Mouse (Mus musculus) adrenal gland, postnatal 10 days (tissue): ENCODE results near the gene Mfrp. TPM values are rescaled to one million over a fixed set of nuclear protein-coding genes. Genes with fewer than 3 reads are reported as not detected.
"Not testable (repeated sequence)": the region's sequence is repeated elsewhere in the genome, so short reads cannot be mapped to it uniquely, and the experiment has no call there.

Experiments used
- DNase-seq: peaks from one replicate; pipeline ENCODE4 v3.0.0; 2021; ENCODE audit warnings: mixed read lengths
- total RNA-seq, 2 experiments: library from RNA; stranded (reverse); gene quantifications; 2 replicates each; pipeline ENCODE4 v1.2.3; 2021

The Mfrp gene
- total RNA-seq, 2 experiments from 2014 or later = 0.30 TPM; not detected in 1

DNA sequence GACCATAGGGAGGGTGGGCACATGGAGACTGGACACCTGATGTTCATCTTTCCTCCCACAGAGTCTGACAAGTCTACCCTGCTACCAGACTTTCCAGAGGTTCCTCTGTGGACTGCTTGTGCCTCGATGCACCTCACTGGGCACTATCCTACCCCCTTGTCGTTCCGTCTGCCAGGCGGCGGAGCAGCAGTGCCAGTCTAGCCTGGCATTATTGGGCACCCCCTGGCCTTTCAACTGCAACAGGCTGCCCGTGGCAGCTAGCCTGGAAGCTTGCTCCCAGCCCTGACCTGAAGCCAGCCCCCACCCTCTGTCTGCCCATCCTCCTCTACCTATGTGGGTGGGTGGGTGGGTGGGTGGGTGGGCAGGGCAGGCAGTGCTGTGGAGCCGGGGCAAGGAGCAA is 4.7 kb downstream of the Mfrp start:
- DNase-seq = no peak

DNA sequence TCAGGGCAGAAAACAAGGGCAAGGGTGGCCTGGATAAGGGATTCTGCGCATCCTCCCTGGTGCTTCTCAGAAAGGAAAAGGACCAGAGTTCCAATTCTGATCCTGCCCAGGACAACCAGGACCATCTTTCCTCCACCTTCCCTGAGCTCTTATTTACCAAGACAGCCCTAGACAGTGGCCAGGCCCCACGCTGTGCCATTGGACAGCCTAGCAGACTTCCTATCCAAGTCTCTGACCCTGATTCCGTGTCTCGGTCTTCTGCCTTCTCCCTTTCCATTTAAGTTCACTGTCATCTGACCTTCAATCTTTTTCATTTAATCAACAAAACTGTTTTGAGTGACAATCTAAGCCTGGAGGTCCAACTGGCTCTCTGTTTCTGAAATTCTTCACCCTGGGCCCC is 5.1 kb downstream of the Mfrp start:
- DNase-seq = no peak

DNA sequence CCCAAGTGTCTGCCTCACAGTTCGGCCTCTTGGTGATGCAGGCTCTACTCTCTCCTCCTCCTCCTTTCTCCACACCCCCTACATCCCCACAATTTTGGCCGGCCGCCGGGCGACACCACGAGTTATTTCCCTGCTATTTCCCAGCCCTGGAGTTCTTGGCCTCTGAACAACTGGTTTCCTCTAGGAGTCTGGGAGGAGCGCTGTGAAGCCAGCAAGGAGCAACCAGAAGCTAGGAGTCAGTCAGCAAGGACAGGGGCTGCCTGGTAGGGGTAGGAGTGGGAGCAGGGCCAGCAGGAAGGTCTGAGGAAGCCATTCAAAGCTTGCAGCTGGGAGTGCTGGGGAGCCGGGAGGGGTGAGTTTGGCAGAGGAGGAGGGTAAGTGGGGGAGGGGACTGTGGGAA is 5.6 kb downstream of the Mfrp start, which contains the start of gene C1qtnf5:
Gene C1qtnf5 (plus strand): TSS at position 136 of the 400 bp plus-strand sequence.
- peak; percentile 84 for DNase-seq

DNA sequence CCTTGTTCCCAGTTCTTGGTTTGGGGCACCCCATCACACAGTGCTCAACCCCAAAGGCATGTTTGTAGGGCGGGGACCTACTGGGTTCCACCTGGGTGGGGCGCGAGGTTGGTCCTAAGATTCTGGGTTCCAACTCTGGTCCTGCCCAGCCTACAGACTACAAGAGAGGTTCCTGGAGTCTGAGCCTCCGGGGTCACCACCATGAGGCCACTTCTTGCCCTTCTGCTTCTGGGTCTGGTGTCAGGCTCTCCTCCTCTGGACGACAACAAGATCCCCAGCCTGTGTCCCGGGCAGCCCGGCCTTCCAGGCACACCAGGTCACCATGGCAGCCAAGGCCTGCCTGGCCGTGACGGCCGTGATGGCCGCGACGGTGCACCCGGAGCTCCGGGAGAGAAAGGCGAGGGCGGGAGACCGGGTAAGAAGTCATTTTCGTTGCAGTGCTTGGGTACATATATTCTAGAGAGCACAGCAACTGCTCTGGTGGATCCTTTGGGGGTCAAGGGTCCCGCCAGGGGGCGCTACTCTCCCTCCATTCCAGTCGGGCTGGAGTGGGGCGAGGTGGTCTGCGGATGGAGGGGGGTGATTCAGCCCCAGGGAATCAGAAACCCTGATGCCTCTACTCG is 6.1 kb downstream of the Mfrp start:
- peak; percentile 77 for DNase-seq

DNA sequence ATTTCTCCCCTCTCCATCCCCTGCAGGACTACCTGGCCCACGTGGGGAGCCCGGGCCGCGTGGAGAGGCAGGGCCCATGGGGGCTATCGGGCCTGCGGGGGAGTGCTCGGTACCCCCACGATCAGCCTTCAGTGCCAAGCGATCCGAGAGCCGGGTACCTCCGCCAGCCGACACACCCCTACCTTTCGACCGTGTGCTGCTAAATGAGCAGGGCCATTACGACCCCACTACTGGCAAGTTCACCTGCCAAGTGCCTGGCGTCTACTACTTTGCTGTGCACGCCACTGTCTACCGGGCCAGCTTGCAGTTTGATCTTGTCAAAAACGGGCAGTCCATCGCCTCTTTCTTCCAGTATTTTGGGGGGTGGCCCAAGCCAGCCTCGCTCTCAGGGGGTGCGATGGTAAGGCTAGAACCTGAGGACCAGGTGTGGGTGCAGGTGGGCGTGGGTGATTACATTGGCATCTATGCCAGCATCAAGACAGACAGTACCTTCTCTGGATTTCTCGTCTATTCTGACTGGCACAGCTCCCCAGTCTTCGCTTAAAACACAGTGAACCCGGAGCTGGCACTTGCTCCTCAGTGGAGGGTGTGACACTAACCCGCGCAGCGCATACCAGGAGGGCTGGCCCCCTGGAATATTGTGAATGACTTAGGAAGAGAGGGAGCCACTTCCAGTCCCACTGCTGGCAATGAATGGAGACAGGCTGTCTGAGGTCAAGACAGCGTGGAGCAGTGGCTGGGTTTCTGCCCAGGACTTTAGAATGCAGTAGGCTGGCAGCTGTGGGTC is 6.9 kb downstream of the Mfrp start:
- no peak for DNase-seq

DNA sequence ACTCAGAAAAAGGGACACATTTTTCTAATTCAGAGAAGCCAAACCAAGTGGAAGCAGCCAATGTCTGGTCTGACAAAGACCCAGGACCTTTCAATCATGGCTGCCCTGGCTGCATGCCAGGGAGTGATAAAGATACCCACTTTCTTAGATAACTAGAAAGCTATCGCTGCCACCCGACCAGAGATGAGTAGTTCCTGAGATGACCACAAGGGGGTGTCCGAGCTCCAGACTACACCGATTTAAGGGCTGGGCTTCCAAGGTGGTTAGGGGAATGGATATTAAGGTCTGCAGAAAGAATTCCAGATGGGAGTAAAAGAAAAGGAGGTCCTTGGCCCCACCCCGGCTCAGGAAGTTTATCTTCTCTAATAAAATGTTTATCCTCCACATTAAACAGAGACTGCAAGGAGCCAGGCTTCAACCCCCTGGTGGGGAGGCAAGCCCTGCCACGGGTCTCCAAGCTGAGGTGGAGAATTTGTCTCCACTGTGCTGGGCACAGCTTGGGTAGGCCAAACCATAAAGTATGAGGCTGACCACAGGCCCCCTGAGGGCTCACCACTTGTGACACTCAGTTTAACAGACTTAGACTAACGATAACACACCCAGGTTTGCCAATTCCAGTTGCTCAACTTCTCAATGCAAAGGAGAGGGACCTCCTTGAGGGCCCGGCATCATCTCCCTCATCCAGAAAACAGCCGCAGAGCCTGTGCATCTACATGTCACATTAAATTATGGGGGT is 8.0 kb downstream of the Mfrp start:
- DNase-seq = peak; percentile 87

DNA sequence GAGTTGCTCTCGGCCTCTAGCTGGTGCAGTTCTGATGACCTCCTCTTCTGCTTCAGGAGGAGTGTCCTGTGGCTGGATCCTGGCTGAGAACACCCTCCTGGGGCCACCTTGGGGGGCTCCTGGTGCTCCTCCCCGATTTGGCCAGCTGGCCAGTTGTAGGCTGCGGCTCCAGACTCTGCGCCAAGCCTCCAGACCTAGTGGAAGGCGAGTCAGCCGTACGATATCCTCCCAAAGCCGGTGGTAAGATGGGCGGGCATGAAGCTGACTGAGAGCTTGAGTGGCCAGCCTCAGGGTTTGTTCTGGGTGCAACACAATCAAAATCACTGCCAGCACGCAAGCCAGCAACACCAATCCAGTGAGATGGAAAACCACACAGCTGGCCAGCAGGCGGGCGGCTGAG is 10.4 kb downstream of the Mfrp start:
- DNase-seq = not testable (repeated sequence)

DNA sequence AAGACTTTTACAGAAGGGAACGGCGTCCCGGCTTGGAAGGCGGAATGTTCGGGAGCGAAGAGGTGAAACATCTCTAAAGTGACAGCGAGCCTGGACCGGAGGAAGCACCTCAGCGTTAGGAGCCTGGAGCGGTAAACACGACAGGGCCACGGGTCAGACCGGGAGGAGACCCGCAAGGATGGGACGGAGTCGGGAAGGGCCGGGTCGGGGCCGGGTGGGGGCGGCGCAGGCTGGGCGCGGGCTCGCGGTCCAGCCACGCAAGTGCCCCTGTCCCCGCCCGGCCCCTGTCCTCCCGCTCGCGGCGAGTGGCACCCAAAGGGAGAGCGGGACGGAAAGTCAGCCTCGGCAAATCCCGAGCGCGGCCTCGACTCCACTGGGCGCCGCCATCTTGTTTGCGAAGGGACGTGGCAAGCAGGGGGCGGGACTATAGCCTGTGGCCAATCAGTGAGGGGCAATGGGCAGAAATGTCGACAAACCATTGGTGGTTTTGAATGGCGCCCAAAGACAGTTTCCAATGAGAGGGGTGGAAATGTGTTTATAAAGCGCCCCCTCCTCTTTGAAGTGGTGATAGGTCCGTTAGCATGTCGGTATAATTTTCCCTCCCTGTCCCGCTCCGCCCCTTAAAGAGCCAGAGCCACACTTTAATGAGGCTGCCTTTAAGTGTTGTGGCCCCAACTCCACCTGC is 11.7 kb downstream of the Mfrp start, which contains the start of the genes Gm49380 and Rnf26:
Gene Gm49380 (minus strand): TSS at position 396 of the 685 bp plus-strand sequence.
Gene Rnf26 (minus strand): TSS at position 413 of the 685 bp plus-strand sequence.
- peak; percentile 96 for DNase-seq

DNA sequence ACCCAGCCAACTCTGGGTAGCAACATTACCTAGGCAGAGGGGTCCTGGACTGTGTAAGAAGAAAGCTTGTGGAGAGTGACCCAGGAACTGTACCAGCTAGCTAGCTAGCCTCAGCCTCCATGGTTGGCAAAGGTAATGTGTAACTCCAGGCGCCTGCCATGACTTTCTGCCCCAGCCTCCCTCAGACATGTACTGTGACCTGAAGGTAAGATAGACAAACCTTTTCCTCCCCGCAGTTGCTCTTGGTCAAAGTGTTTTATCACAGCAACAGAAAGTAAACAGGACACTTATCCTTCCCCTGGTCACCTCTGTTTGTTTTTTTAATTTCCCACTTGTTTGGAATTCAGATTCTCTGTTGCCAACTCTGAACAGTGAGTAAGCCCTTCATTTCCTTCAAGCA is 12.9 kb downstream of the Mfrp start:
- no peak for DNase-seq

DNA sequence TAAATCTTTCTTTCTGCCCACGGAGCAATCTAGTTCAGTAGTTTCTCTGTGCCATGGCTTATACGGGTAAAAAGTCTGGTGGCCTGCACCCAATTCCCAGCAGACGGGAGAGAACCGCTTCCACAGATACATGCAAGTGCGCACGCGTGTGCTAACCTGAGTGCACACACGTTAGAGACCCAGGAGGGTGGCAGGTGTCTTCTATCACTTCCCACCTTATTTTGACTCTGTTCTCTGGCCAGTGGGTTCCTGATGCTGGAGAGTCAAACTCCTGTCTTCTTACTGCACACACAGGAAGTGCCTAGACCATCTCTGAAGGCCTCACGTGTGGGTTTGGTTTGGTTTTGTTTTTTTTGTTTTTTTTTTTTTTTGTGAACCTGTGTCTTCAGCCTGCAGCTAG is 14.1 kb downstream of the Mfrp start:
- DNase-seq = no peak

DNA sequence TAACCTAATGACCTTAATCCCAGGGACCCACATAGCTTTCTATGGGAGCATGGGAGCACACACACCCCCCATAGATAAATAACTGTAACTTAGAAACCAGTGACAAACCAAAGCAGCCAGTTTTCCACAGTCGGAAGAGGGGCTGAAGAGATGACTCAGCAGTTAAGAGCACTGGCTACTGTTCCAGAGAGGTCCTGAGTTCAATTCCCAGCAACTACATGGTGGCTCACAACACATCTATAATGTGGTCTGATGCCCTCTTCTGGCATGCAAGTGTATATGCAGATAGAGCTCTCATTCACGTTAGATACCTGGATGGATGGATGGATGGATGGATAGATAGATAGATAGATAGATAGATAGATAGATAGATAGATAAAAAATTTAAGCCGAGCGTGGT is 14.7 kb downstream of the Mfrp start:
- DNase-seq = no peak

DNA sequence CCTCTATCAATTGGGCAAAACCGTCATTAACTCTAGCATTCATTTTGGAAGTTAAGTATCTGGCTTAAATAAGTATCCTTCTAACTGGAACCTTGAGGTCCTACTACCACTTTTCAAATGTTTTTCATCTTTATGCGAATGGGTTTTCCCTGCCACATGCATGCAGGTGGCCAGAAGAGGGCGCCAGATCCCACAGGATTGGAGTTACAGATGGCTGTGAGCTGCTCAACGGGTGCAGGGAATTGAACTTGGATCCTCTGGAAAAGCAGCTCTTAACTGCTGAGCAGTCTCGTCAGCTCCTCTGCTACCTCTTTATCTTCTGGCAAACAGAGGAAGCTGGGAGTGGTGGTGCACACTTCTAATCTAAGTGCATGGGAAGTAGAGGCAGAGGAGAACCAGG is 17.5 kb downstream of the Mfrp start:
- DNase-seq = peak; percentile 70

DNA sequence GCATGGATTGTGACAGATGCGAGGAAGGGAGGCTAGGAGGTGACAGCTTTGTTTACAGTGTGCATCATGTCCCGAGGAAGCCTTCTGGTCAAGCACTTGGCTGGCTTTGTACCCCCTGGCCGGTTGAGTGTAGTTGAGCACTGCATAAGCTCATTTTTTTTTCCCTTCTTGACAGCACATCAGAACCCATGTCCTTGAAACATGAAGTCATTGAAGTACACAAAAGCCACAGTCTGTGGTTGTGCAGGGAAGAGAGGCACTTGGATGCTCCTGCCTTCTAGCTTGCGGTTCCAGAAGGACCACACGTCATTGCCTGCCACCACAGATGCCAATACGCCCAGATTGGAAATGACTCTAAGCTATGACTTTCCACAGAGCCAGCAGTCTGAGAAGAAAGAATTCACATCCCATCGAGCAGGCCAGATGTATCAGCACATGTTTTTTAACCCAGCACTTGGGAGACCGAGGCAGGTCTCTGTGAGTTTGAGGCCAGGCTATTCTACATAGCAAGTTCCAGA is 18.5 kb downstream of the Mfrp start:
- DNase-seq = no peak

DNA sequence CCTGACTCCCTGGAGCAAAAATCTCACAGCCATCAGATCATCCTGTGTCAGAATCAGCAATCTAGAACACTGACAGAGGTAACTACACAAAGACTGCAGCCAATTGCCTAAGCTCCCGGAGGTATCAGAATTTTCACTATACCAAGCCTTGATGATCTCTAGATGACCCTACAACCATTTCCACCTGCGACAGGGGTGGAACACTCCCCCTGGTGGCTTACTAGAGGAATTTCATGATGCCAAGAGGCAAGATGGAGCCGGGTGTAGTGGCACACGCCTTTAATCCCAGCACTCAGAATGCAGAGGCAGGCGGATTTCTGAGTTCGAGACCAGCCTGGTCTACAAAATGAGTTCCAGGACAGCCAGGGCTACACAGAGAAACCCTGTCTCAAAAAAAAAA is 22.8 kb downstream of the Mfrp start:
- DNase-seq = no peak

DNA sequence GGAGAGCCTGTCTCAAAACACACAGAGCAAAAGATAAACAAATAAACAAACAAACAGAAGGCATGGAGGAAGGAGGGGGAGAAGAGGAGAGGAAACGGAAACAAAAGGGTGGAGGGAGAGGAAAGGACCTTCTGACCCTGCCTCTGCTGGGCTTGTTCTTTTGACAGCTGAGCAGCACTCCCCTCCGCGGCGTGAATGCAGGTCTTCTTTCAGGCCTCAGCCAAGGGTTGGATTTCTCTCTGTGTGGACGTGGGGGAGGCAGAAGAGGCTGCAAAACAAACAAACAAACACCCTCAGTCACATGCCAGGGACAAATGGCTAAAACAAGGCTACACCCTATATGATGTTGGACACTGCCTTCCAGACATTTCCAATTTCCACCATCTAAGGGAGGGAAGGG is 23.5 kb downstream of the Mfrp start:
- DNase-seq = no peak

DNA sequence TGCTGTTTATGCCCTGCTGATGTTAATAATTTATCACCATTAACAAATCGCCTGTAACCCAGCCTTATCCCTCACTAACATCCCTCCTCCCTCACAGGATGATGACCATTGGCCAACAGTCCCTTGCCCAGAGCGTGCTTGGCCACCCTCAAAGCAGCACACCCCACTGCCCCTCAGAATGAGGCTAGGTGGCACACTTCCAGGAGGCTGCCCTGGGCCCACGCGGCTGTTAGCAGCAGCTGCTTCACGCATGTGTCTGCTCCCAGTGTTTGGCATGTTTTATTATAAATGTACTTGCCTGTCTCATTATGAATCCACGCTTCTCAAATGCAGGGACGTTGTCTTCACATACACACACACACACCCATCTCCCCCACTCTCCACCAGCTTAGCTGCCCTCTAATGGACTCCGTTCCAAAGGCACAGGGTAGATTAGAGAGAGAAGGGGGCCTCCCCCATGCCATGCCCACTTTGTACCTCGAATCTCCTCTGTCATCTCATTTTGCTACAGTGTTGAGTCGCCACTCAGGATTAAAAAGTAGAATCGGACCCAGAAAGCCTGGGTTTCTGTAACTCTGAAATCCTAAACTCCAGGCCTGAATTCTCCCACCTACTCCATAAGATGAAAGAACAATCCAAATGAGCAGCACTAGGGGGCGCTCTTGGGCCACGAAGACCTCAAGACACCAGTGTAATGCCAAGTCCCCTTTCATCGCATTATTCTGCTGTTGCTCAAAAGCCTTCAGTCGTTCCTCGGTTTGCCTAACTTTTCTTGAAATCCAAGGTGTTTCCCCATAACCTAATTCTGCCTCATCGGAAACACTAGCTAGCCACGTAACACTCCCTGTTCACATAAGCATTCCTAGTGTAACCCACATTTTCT is 24.3 kb downstream of the Mfrp start:
- DNase-seq = peak; percentile 90

DNA sequence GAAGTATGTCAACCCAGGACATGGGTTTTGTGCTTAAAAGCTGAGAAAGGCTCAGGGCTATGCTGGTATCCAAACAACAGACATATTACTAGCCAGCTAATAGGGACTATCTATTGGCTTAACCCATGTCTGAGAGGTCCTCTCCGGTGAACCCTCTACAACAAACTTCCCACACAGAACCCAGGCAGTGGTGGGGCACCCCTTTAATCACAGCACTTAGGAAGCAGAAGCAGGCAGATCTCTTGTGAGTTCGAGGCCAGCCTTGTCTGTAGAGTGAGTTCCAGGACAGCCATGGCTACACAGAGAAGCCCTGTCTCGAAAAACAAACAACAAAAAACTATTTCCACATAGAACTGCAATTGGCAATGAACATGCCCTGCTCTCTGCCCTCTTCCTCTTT is 25.2 kb downstream of the Mfrp start:
- no peak for DNase-seq

DNA sequence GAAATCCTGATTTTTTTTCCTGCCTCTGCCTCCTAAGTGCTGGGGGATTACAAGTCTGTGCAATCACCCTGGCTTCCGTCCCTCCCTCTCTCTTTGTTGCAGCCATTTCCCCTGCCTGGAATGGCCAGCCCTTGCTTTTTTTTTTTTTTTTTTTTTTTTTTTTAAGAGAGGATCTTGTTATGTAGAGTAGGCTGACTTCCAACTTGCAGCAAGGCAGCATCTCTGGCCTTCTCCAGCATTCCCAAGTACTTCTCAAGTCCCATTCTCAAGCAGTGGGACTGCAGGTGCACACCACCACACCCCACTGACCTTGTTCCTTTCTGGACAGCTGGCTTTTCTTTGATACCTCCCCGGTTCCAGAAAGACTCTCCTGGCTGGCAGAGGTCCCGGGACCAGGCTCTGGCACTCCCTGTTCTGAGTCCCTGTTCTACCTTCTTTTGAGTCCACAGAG is 25.8 kb downstream of the Mfrp start:
- peak; percentile 45 for DNase-seq

DNA sequence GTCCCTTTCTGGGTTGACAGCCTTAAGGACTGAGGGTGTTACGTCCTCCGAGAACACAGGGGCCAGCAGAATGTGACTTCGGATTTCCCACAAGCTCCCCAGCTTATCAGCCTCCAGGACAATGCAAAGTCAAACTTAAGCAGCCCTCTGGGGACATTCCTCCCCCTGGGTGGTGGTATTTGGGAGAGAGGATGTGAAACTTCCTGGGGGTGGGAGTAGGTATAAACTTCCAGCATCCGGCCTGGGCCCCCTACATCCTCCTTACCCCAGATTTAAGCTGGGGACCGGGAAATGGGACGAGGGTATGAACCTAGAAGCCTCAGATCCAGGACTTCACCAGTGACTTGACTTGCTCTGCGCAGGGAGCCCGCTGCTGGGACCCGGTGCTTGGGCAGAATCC is 28.1 kb downstream of the Mfrp start:
- DNase-seq = no peak

DNA sequence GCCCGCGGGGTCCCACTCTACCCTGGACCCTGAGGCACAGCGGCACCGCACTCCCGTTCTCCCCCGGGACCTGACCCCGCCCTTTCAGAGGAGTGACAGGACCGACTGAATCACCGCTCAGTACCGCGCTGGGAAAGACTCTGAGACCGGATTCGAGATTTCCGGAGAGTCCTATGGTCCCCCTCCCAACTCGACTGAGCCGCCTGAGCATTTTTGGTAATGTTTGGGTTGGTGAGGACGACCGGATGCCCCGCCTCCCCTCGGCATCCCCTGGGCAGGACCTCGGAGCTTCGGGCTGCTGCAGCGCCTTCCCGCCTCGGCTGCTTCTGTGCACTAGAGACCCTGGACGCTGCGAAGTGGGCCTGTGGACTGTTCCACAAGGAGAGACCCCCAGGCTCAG is 28.5 kb downstream of the Mfrp start:
- DNase-seq = peak; percentile 77
